Mouse (Mus musculus): ENCODE measurements at regions not wholly inside any gene's neighbourhood (a gene's known extent, or its start where the extent isn't known, plus 50 kb on each side); places are given as distances from the start of the nearest gene placed in this dataset.

DNA sequence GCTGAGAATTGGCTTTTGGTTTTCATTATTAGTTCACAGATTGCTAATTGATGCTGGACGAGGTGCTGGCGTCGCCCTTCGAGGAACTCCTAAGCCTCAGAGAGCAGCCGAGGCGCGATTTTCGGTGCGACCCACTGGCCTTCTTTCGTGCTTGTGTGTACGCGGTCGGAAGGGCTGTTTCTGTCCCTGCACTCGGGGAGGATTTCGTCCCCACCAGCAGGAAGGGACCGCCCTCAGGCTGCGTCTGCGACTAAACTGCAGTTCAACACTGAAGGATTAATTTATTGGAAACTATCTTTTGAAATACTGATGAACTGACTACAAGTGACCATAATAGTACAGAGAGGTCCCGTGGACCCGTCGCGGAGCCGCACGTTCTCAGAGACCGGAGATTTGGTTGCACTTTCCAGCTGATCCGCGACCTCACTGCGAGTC is 228.4 kb upstream of the Sall1 start:
- ATAC-seq (ENCODE audit: low FRiP score), result peak; percentile 47
- Histone ChIP-seq H3K4me1 (ENCODE audit: control insufficient read depth, insufficient read depth, low read length) (peaks cover 21% of the 10 kb centered on the region), H3K36me3 (ENCODE audit: control insufficient read depth, insufficient read depth, low read length) (no peaks in the 10 kb centered on the region), H3K9ac (ENCODE audit: low read length) (peak overlapping the region; percentile 60), H3K27me3 (ENCODE audit: control insufficient read depth, insufficient read depth, low read length) (no peaks in the 10 kb centered on the region), H3K9me3 (ENCODE audit: control insufficient read depth, low read length) (no peaks in the 10 kb centered on the region), H3K4me2 (peak overlapping the region; percentile 58), H3K4me3 (ENCODE audit: low read depth, low read length) (peak overlapping the region; percentile 25), H3K27ac (ENCODE audit: low read depth, low read length) (peak overlapping the region; percentile 88)
- 2% methylated on average over 28 of the region's 28 CpGs for WGBS
- peak; percentile 96 for DNase-seq (ENCODE audit: low spot score, missing footprints)

DNA sequence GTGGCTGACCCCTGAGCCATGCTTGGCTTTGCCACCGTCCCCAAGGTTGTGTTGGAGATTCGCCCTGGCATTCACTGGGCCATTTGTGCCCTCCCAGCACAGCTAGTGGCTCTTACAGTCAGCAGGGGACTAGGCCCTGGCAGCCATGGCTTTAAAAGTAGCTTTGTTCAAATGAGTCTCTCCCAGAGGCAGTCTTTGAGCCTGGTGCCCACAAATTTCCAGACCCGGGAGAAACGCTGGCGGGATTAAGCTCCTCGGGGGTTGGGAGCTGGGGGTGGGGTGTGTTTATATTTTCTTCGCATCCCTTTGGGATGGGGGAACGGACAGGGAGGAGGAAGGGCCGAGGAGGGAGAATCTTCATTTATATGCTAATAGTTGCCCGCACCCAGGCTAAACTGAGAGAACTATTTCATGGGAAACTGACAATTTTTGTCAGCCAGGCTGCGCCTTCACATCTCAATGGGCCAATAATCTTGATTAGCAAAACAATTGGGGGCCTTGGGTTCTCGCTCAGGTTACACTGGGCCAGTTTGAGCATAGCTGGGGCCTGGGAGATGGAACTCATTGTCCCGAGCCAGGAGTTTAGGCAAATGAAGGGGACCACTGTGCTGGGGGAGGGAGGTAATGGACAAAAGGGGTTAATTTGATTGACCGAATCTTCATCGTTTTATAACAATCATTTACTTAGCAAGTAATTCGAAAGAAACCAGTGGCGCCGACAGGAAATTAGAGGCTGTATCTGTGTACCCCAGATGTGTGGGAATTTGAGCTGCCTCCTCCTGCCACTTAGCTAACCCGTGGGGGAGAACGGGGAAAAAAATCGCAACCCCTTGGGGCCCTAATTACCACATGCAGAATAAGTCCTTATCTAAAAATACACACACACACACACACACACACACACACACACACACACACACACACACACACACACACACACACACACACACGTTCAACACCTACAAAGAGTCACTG is 227.7 kb upstream of the Sall1 start:
- peak overlapping the region; percentile 25 for H3K4me3 ChIP-seq (ENCODE audit: low read depth, low read length)
- ATAC-seq (ENCODE audit: low FRiP score), result peak; percentile 94

DNA sequence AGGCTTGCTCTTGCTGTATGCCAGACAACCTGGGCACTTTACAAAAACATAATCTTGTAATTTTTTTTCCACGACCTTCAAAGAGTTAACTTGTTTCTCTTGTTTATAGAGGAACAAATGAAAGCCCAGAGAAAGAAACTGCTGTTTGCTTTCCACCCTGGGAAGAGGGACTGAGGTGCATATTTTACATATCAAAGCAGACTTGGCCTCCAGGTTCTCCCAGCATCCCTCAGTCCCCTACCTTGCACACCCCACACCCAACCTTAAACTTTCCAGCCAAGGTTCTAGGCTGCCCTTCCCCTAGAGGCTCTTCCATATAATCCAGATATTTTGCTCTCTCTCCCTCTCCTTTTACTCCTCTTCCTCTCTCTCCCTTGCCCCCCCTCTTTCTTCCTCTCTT is 226.0 kb upstream of the Sall1 start:
- H3K27ac ChIP-seq (ENCODE audit: low read depth, low read length), result no peak overlapping the region

More for the DNA sequence above, 227.7 kb upstream of the Sall1 start:
- Histone ChIP-seq H3K9me3 (ENCODE audit: control insufficient read depth, low read length) (no peaks in the 10 kb centered on the region), H3K4me2 (peak overlapping the region; percentile 58), H3K9ac (ENCODE audit: low read length) (peak overlapping the region; percentile 60), H3K27ac (ENCODE audit: low read depth, low read length) (peak overlapping the region; percentile 88), H3K36me3 (ENCODE audit: control insufficient read depth, insufficient read depth, low read length) (no peaks in the 10 kb centered on the region), H3K27me3 (ENCODE audit: control insufficient read depth, insufficient read depth, low read length) (no peaks in the 10 kb centered on the region), H3K4me1 (ENCODE audit: control insufficient read depth, insufficient read depth, low read length) (peaks cover 21% of the 10 kb centered on the region)
- peak; percentile 97 for DNase-seq (ENCODE audit: low spot score, missing footprints)
- 1% methylated on average over 22 of the region's 22 CpGs for WGBS

DNA sequence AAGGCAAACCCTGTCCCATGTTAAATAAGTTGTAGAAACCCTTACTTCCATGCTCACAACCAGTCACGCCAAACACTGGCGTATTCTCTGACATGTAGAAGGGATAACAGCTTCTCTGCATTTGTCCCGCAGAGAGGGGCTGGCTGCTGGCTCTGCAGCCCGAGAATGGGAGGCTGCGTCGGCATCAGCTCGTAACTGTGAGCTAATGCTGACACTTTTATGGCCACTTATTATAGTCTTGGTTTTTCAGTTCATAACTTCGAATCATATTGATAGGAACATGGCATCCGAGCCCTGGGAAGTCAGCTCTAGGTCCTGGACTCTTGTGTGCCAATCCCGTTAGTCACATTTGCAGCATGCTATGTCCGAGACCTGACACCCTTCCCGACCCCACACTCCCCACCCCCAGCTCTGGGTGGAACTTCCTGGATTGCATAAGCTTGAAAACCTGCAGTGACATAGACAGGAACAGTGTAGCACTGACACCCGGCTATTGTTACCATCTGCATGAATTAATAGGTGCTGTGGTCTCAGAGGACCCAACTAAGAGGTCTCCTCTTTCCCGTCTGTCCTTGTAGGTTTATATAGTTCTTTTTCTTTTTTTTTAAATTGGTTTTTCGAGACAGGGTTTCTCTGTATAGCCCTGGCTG is 217.3 kb upstream of the Sall1 start:
- WGBS, result 79% methylated on average over 15 of the region's 15 CpGs
- Histone ChIP-seq H3K27ac (ENCODE audit: low read depth, low read length) (no peak overlapping the region), H3K36me3 (ENCODE audit: control insufficient read depth, insufficient read depth, low read length) (no peaks in the 10 kb centered on the region), H3K4me3 (ENCODE audit: low read depth, low read length) (no peak overlapping the region), H3K9ac (ENCODE audit: low read length) (no peak overlapping the region), H3K4me2 (no peak overlapping the region), H3K9me3 (ENCODE audit: control insufficient read depth, low read length) (no peaks in the 10 kb centered on the region), H3K4me1 (ENCODE audit: control insufficient read depth, insufficient read depth, low read length) (no peaks in the 10 kb centered on the region), H3K27me3 (ENCODE audit: control insufficient read depth, insufficient read depth, low read length) (no peaks in the 10 kb centered on the region)
- no peak for ATAC-seq (ENCODE audit: low FRiP score)
- no peak for DNase-seq (ENCODE audit: low spot score, missing footprints)

More for the DNA sequence above, 226.0 kb upstream of the Sall1 start:
- no peak for ATAC-seq (ENCODE audit: low FRiP score)
- 17% methylated on average over 1 of the region's 1 CpGs for WGBS
- H3K4me3 ChIP-seq (ENCODE audit: low read depth, low read length), result no peak overlapping the region
- H3K9ac ChIP-seq (ENCODE audit: low read length), result no peak overlapping the region
- no peak overlapping the region for H3K4me2 ChIP-seq
- DNase-seq (ENCODE audit: low spot score, missing footprints), result peak; percentile 86
- no peaks in the 10 kb centered on the region for H3K36me3 ChIP-seq (ENCODE audit: control insufficient read depth, insufficient read depth, low read length)
- H3K9me3 ChIP-seq (ENCODE audit: control insufficient read depth, low read length), result no peaks in the 10 kb centered on the region
- H3K4me1 ChIP-seq (ENCODE audit: control insufficient read depth, insufficient read depth, low read length), result peaks cover 21% of the 10 kb centered on the region
- H3K27me3 ChIP-seq (ENCODE audit: control insufficient read depth, insufficient read depth, low read length), result no peaks in the 10 kb centered on the region

DNA sequence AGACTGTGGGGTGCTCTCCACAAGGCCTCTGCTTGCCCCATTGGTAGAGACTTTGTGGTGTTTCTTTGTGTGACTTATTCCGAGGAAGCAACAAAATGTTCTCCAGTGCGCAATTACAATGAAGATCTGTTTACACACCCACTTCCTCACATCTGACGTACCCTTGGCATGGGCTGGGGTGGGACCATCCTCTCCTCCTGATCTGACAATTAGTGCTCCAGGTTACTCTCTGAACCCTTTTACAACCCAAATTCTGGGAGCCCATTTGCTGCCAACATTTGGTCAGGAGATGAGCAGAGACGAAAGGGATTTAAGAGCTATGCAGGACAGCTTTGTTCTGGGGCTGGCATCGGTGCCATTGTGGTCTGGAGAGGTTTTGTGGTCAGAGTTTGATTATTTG is 215.9 kb upstream of the Sall1 start:
- H3K4me2 ChIP-seq, result no peak overlapping the region
- no peak overlapping the region for H3K27ac ChIP-seq (ENCODE audit: low read depth, low read length)
- no peaks in the 10 kb centered on the region for H3K36me3 ChIP-seq (ENCODE audit: control insufficient read depth, insufficient read depth, low read length)
- no peaks in the 10 kb centered on the region for H3K27me3 ChIP-seq (ENCODE audit: control insufficient read depth, insufficient read depth, low read length)
- H3K4me1 ChIP-seq (ENCODE audit: control insufficient read depth, insufficient read depth, low read length), result no peaks in the 10 kb centered on the region
- no peak for DNase-seq (ENCODE audit: low spot score, missing footprints)
- ATAC-seq (ENCODE audit: low FRiP score), result no peak
- H3K4me3 ChIP-seq (ENCODE audit: low read depth, low read length), result no peak overlapping the region
- no peak overlapping the region for H3K9ac ChIP-seq (ENCODE audit: low read length)
- H3K9me3 ChIP-seq (ENCODE audit: control insufficient read depth, low read length), result no peaks in the 10 kb centered on the region
- WGBS, result 88% methylated on average over 5 of the region's 5 CpGs

DNA sequence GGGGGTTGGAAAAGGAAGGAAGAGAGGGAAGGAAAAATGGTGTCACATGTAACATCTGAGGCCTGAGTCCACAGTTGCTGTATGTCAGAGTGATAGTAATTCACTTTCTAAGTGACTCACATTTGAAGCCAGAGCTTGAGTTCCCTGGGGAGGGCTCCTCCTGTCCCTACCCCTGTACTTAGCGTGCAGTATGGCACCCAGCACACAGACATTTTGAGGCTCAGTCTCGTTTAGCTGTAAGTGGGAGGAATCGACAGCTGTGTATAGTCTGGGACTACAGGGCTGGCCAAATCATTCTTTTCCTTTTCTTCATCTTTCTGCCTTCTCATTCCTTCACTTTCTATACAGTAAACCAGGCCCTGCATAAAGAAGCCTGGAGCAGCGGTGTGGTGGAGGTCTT is 202.4 kb upstream of the Sall1 start:
- H3K4me2 ChIP-seq, result no peak overlapping the region
- no peaks in the 10 kb centered on the region for H3K9me3 ChIP-seq (ENCODE audit: control insufficient read depth, low read length)
- no peak overlapping the region for H3K9ac ChIP-seq (ENCODE audit: low read length)
- ATAC-seq (ENCODE audit: low FRiP score) (no peak), DNase-seq (ENCODE audit: low spot score, missing footprints) (peak; percentile 83)
- no peak overlapping the region for H3K27ac ChIP-seq (ENCODE audit: low read depth, low read length)
- peaks cover 21% of the 10 kb centered on the region for H3K4me1 ChIP-seq (ENCODE audit: control insufficient read depth, insufficient read depth, low read length)
- H3K27me3 ChIP-seq (ENCODE audit: control insufficient read depth, insufficient read depth, low read length), result peaks cover 3% of the 10 kb centered on the region; the same call in 1 of the 2 replicates
- 82% methylated on average over 4 of the region's 4 CpGs for WGBS
- H3K36me3 ChIP-seq (ENCODE audit: control insufficient read depth, insufficient read depth, low read length), result no peaks in the 10 kb centered on the region
- H3K4me3 ChIP-seq (ENCODE audit: low read depth, low read length), result no peak overlapping the region

DNA sequence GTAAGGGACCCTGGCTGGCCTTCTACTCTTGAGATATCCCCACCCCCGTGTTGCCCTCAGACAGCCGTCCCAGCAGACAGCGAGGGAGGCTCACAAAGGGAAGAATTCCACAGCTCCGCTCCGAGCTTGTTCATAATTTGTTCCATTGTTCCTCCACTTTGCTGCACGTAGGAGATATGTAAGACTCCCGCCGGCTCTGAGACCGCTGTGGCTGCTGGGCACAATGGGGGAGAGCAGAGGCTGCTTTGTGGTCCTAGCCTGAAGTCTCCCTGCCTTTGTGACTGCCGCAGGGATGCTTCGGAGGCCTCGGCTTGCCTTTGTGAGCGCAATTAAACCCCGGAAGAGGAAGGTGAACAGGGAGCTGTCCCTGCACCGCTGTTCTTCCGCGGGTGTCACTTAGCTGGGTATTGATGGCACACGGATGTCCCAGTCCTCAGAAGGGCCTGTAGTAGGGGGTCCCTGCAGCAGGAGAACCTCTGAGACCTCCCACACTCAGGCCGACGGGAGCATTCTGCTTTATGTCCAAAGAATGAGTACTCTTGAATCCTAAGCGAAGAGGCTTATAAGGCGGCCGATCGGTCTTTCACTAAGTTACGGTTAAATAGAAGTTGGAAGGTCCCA is 201.3 kb upstream of the Sall1 start:
- H3K9me3 ChIP-seq (ENCODE audit: control insufficient read depth, low read length), result no peaks in the 10 kb centered on the region
- peak overlapping the region; percentile 34 for H3K4me2 ChIP-seq
- H3K27me3 ChIP-seq (ENCODE audit: control insufficient read depth, insufficient read depth, low read length), result peaks cover 3% of the 10 kb centered on the region; the same call in 1 of the 2 replicates
- peak overlapping the region; percentile 6; the same call in 1 of the 2 replicates for H3K4me3 ChIP-seq (ENCODE audit: low read depth, low read length)
- peak; percentile 70 for ATAC-seq (ENCODE audit: low FRiP score)
- no peaks in the 10 kb centered on the region for H3K36me3 ChIP-seq (ENCODE audit: control insufficient read depth, insufficient read depth, low read length)
- H3K4me1 ChIP-seq (ENCODE audit: control insufficient read depth, insufficient read depth, low read length), result peaks cover 21% of the 10 kb centered on the region
- DNase-seq (ENCODE audit: low spot score, missing footprints), result peak; percentile 96
- WGBS, result 13% methylated on average over 25 of the region's 25 CpGs
- H3K9ac ChIP-seq (ENCODE audit: low read length), result peak overlapping the region; percentile 60
- H3K27ac ChIP-seq (ENCODE audit: low read depth, low read length), result peak overlapping the region; percentile 22; the same call in 1 of the 2 replicates

DNA sequence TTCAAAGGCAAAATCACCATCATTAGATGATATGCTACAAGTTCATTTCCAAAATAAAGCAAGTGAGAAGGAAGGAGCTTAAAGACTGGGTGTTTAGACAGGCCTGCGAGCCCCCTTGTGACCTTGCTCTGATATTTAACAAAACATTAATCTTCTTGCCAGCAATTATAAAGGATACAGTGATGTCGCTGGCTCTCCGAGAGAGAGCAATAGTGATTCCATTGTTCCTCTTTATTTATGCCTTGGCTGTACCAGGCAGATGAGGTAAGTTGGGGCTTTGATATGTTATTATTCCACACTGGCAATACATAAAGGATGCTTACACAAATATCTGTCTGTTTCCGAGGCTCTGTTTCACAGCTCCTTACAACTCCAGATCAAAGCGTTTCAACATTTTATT is 197.7 kb upstream of the Sall1 start:
- no peak for ATAC-seq (ENCODE audit: low FRiP score)
- no peak overlapping the region for H3K27ac ChIP-seq (ENCODE audit: low read depth, low read length)
- WGBS, result 13% methylated on average over 5 of the region's 5 CpGs

More for the DNA sequence above, 197.7 kb upstream of the Sall1 start:
- H3K4me1 ChIP-seq (ENCODE audit: control insufficient read depth, insufficient read depth, low read length), result peaks cover 21% of the 10 kb centered on the region
- no peak overlapping the region for H3K4me2 ChIP-seq
- H3K36me3 ChIP-seq (ENCODE audit: control insufficient read depth, insufficient read depth, low read length), result no peaks in the 10 kb centered on the region
- peaks cover 3% of the 10 kb centered on the region; the same call in 1 of the 2 replicates for H3K27me3 ChIP-seq (ENCODE audit: control insufficient read depth, insufficient read depth, low read length)
- no peaks in the 10 kb centered on the region for H3K9me3 ChIP-seq (ENCODE audit: control insufficient read depth, low read length)
- no peak overlapping the region for H3K9ac ChIP-seq (ENCODE audit: low read length)
- H3K4me3 ChIP-seq (ENCODE audit: low read depth, low read length), result no peak overlapping the region
- peak; percentile 84 for DNase-seq (ENCODE audit: low spot score, missing footprints)
